Mouse (Mus musculus) liver, adult 2 months (tissue): ENCODE results near the gene Plce1. TPM values are rescaled to one million over a fixed set of nuclear protein-coding genes. Genes with fewer than 3 reads are reported as not detected.
"Not testable (repeated sequence)": the region's sequence is repeated elsewhere in the genome, so short reads cannot be mapped to it uniquely, and the experiment has no call there.

Source experiments
- DNase-seq: peaks from one replicate; pipeline ENCODE4 v3.0.0-alpha.2; 2011; ENCODE audit warnings: low read depth, low spot score; ENCODE audit errors: extremely low read depth
- H3K27ac ChIP-seq: fragments of 200-500 bp; replicated peaks from 2 replicates; pipeline ENCODE4 v1.5.1; 2012; ENCODE audit warnings: low read depth, mild to moderate bottlenecking, control low read depth, inconsistent platforms, low read length; ENCODE audit not compliant: insufficient read depth
- H3K27me3 ChIP-seq: fragments of 200-500 bp; 2 replicates; pipeline ENCODE4 v1.6.1; 2012; ENCODE audit warnings: mild to moderate bottlenecking, moderate library complexity, low read length, inconsistent platforms; ENCODE audit not compliant: control insufficient read depth, insufficient read depth
- H3K36me3 ChIP-seq: fragments of 200-500 bp; 2 replicates; pipeline ENCODE4 v1.6.1; 2012; ENCODE audit warnings: low read length, inconsistent platforms; ENCODE audit not compliant: control insufficient read depth, insufficient read depth
- H3K4me1 ChIP-seq: fragments of 200-500 bp; 2 replicates; pipeline ENCODE4 v1.6.1; 2011; ENCODE audit warnings: low read length; ENCODE audit not compliant: control insufficient read depth, insufficient read depth
- H3K4me3 ChIP-seq: fragments of 200-500 bp; 2 replicates; pipeline ENCODE4 v1.5.1; 2011; ENCODE audit warnings: low read depth, mild to moderate bottlenecking, control low read depth, low read length, moderate library complexity; ENCODE audit not compliant: insufficient read depth
- H3K79me2 ChIP-seq: fragments of 200-500 bp; 2 replicates; pipeline ENCODE4 v1.6.1; 2012; ENCODE audit warnings: inconsistent platforms, mild to moderate bottlenecking, low read length, moderate library complexity; ENCODE audit not compliant: control insufficient read depth, insufficient read depth
- H3K9ac ChIP-seq: fragments of 200-500 bp; 2 replicates; pipeline ENCODE4 v1.6.1; 2012; ENCODE audit warnings: low read depth, mild to moderate bottlenecking, control low read depth, inconsistent platforms, low read length
- CTCF ChIP-seq: fragments of 200-500 bp; IDR thresholded peaks from 2 replicates; pipeline ENCODE4 v1.5.1; 2011; ENCODE audit warnings: low read depth, low read length, control low read depth
- POLR2A ChIP-seq: fragments of 200-500 bp; IDR thresholded peaks from 2 replicates; pipeline ENCODE4 v1.6.1; 2011; ENCODE audit warnings: low read length, control low read depth; ENCODE audit not compliant: insufficient read depth; ENCODE audit errors: extremely low read depth
- WGBS: fragments of 180-500 bp; shearing (Covaris S2); methylation state at CpG from one replicate; pipeline ENCODE4 v1.1.7; 2018; 5-methylcytosine and 5-hydroxymethylcytosine counted together
- polyA plus RNA-seq: library from polyadenylated mRNA; depleted of rRNA; stranded (reverse); fragments of >200 nt; gene quantifications from 2 replicates; pipeline ENCODE4 v1.2.3, GENCODE M21; 2012
- total RNA-seq: library from RNA; depleted of rRNA; stranded (reverse); fragments of >200 nt; gene quantifications from 2 replicates; pipeline ENCODE4 v1.2.3, GENCODE M21; 2014

The Plce1 gene
- total and polyA plus RNA-seq, 2 experiments = 1.9 to 8.6 TPM

GRCm38 (mm10) chr19:38633306-38633705 lies 152.4 kb downstream of the Plce1 start:
- TF ChIP-seq CTCF = no peak
- no peak for TF ChIP-seq POLR2A
- H3K4me3 ChIP-seq = no peak overlapping the region
- H3K36me3 ChIP-seq = no peaks in the 10 kb centered on the region
- H3K27me3 ChIP-seq = no peaks in the 10 kb centered on the region
- H3K79me2 ChIP-seq = no peaks in the 10 kb centered on the region
- no peak overlapping the region for H3K9ac ChIP-seq
- no peak for DNase-seq
- H3K4me1 ChIP-seq = peaks cover 10% of the 10 kb centered on the region; the same call in 1 of the 2 replicates
- WGBS = 77% methylated on average over 5 of the region's 5 CpGs
- no peak overlapping the region for H3K27ac ChIP-seq

GRCm38 (mm10) chr19:38639050-38639449 lies 158.1 kb downstream of the Plce1 start:
- Histone ChIP-seq H3K4me1 (peaks cover 11% of the 10 kb centered on the region), H3K9ac (no peak overlapping the region), H3K27me3 (no peaks in the 10 kb centered on the region), H3K79me2 (no peaks in the 10 kb centered on the region), H3K27ac (no peak overlapping the region), H3K36me3 (no peaks in the 10 kb centered on the region), H3K4me3 (no peak overlapping the region)
- WGBS = 66% methylated on average over 3 of the region's 3 CpGs
- DNase-seq = peak; percentile 30
- no peak for TF ChIP-seq CTCF
- TF ChIP-seq POLR2A = no peak

GRCm38 (mm10) chr19:38639805-38640204 lies 158.9 kb downstream of the Plce1 start:
- Histone ChIP-seq H3K36me3 (no peaks in the 10 kb centered on the region), H3K4me1 (peaks cover 11% of the 10 kb centered on the region), H3K79me2 (no peaks in the 10 kb centered on the region), H3K4me3 (no peak overlapping the region), H3K9ac (no peak overlapping the region), H3K27me3 (no peaks in the 10 kb centered on the region), H3K27ac (no peak overlapping the region)
- TF ChIP-seq CTCF (no peak), POLR2A (no peak)
- peak; percentile 76 for DNase-seq
- 6% methylated on average over 3 of the region's 3 CpGs for WGBS

DNA sequence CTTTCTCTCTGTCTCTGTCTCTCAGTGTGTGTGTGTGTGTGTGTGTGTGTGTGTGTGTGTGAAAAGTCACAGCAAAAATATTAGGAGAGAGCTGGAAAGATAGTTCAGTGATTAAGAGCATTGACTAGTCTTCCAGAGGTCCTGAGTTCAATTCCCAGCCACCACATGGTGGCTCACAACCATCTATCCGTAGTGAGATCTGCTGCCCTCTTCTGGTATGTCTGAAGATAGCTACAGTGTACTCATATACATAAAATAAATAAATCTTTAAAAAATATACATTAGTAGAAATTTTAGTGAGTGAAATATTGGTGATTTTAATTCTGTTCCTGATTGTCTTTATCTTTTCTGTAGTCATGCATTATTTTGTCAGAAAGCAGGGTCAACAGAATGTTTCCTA lies 161.6 kb downstream of the Plce1 start:
- DNase-seq = peak; percentile 14
- not testable (repeated sequence) for H3K79me2 ChIP-seq, H3K4me3 ChIP-seq, H3K27me3 ChIP-seq, H3K4me1 ChIP-seq, H3K27ac ChIP-seq, H3K9ac ChIP-seq, H3K36me3 ChIP-seq
- 70% methylated on average over 1 of the region's 1 CpGs for WGBS
- 0 out of 2 replicates have a peak, but pooled peaks have one; percentile 1 for TF ChIP-seq CTCF

DNA sequence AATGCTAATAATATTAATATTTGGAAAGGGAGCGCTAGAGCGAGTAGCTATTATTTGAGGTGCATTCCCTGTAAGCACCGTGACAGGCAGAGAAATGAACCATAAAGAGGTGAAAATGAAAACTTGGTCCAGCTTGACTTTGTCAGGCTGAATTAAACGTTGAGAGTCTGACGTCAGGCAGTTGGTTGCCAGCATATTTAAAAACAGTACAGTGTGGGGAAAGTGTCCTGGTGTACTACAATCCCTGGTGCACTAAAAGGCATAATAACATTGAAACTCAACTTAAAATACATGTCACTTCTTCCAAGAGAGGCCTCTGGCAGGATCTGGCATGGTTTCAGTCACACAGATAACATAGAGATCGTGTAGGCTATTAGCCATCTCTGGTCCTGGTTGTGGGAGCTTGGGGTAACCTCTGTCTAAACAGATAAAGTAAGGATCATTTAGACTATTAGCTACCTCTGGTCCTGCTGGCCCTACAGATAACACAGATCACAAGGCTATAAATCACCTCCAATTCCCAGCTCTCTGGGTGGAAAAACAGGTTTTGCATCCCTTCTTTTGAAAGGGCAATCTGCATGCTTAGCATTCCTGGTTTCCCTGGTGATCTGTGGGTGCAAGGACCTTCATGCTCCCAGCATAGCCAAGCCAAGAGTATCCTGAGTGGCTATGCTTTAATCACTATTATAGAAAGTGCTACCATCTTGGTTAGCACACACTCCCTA lies 164.1 kb downstream of the Plce1 start:
- DNase-seq = no peak
- WGBS = 78% methylated on average over 6 of the region's 6 CpGs
- H3K27me3 ChIP-seq = no peaks in the 10 kb centered on the region
- H3K79me2 ChIP-seq = no peaks in the 10 kb centered on the region
- TF ChIP-seq CTCF (no peak), POLR2A (no peak)
- H3K4me1 ChIP-seq = no peaks in the 10 kb centered on the region
- no peak overlapping the region for H3K9ac ChIP-seq
- no peaks in the 10 kb centered on the region for H3K36me3 ChIP-seq
- no peak overlapping the region for H3K27ac ChIP-seq
- no peak overlapping the region for H3K4me3 ChIP-seq

GRCm38 (mm10) chr19:38657980-38658379 lies 177.1 kb downstream of the Plce1 start:
- 73% methylated on average over 13 of the region's 13 CpGs for WGBS
- Histone ChIP-seq H3K27me3 (no peaks in the 10 kb centered on the region), H3K79me2 (no peaks in the 10 kb centered on the region), H3K27ac (no peak overlapping the region), H3K4me1 (no peaks in the 10 kb centered on the region), H3K36me3 (no peaks in the 10 kb centered on the region), H3K9ac (no peak overlapping the region), H3K4me3 (no peak overlapping the region)
- TF ChIP-seq CTCF (no peak), POLR2A (no peak)
- DNase-seq = no peak
